Mouse (Mus musculus): ENCODE results near the gene Ndufc1. TPM values are rescaled to one million over a fixed set of nuclear protein-coding genes. Genes with fewer than 3 reads are reported as not detected.
"Not testable (repeated sequence)": the region's sequence is repeated elsewhere in the genome, so short reads cannot be mapped to it uniquely, and the experiment has no call there.

The Ndufc1 gene
- polyA plus RNA-seq, 1 experiment from 2014 or later, result 906 TPM

DNA sequence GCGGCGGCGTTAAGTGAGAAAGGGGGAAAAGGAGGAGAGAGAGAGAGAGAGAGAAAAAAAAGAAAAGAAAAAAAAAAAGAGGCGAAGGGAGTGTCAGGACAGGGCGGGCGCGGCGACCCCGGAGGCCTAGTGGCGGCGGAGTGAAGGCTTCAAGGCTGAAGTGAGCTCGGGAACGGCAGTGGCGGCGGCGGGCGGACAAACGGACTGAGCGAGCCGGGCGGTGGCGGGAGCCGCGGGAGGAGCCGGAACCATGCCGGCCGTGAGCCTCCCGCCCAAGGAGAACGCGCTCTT lies 7.2 kb upstream of the Ndufc1 start:
- Histone ChIP-seq H3K9me3 (ENCODE audit: control insufficient read depth, low read length) (no peaks in the 10 kb centered on the region), H3K27ac (ENCODE audit: low read length) (peak overlapping the region; percentile 95), H3K9ac (ENCODE audit: low read depth, low read length) (peak overlapping the region; percentile 98), H3K4me2 (ENCODE audit: low read depth, low read length) (peak overlapping the region; percentile 82; the same call in 1 of the 2 replicates), H3K27me3 (replicated peaks; ENCODE audit: control insufficient read depth, insufficient read depth, low read length) (no peaks in the 10 kb centered on the region), H3K4me1 (ENCODE audit: control insufficient read depth, insufficient read depth, low read length) (peaks cover 20% of the 10 kb centered on the region), H3K4me3 (ENCODE audit: low read length) (peak overlapping the region; percentile 98), H3K36me3 (ENCODE audit: control insufficient read depth, insufficient read depth, low read length) (no peaks in the 10 kb centered on the region)
- peak; percentile 61 for ATAC-seq
- under 1% methylated on average over 29 of the region's 30 CpGs for WGBS

DNA sequence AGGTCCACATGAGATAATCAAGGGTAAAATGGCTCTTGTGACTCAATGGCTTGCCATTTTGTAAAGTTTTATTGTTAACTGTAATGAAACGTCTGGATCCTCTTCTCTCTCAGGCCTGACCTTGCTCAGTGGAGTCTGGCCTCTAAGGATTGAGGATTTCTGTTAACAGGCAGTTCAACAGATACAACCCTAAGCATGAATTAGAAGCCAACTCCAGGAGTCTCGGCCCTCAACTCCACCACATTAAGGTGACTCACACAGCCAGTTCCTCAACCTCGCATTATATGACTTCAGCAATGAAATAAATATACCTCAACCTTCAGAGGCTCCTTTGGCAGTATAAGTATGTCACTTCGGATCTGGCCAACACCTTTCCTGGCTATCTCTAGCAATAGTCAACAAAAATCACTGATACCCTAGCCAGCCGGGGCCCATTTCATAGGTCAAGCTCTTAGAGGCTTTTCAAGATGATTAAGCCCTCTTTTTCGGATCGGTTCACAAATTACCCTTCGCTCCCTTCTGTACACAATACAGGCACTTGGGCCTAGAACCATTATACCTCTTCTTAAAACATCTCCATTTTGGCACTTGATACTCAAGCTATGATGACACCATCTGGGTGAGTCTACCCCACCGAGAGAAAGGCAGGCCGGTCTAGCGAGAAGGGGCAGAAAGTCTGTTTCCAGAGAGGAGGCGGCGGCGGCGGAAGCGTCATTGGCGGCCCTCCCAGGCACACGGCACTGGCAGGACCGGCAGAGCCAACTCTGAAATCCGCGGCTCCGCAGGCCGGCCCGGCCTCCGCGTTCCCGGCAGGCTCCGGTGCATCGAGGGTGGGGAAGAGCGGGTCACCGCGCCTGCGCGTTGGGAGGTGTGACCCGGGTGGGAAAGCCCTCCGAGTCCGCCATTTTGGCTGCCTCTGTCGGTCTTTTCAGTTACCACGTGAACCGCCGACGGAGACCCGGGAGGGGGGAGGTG lies 6.6 kb upstream of the Ndufc1 start, which contains the start of gene Naa15:
Gene Naa15, plus strand, starts transcription at position 51 of the 975 bp plus-strand sequence.
- Histone ChIP-seq H3K9me3 (ENCODE audit: control insufficient read depth, low read length) (no peaks in the 10 kb centered on the region), H3K4me1 (ENCODE audit: control insufficient read depth, insufficient read depth, low read length) (peaks cover 19% of the 10 kb centered on the region), H3K27me3 (replicated peaks; ENCODE audit: control insufficient read depth, insufficient read depth, low read length) (no peaks in the 10 kb centered on the region), H3K9ac (ENCODE audit: low read depth, low read length) (peak within 1 kb of the TSS; percentile 98), H3K4me3 (ENCODE audit: low read length) (peak within 1 kb of the TSS; percentile 98), H3K4me2 (ENCODE audit: low read depth, low read length) (peak within 1 kb of the TSS; percentile 82), H3K36me3 (ENCODE audit: control insufficient read depth, insufficient read depth, low read length) (no peaks in the 10 kb centered on the region), H3K27ac (ENCODE audit: low read length) (peak within 1 kb of the TSS; percentile 95)
- ATAC-seq, result peak; percentile 91
- WGBS, result 3% methylated on average over 43 of the region's 43 CpGs

DNA sequence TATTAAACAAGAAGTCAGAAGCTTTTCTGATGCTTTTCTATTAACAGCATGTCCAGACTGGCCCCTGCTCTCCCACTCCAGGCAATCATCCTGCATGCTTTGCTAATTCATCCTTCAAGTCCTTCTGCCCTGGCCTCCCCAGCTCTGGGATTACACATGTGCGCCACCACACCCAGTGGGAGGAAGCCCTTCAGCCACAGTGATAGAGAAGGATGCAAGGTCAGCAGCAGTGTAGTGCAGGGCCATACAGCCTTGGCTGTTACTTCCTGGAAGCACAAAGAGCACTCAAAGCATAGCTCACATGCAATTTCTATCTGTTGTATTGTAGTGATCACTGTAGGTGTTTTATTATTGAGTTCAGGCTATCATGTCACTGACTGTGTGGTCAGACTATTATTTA lies 4.5 kb upstream of the Ndufc1 start:
- WGBS, result 74% methylated on average over 1 of the region's 1 CpGs

DNA sequence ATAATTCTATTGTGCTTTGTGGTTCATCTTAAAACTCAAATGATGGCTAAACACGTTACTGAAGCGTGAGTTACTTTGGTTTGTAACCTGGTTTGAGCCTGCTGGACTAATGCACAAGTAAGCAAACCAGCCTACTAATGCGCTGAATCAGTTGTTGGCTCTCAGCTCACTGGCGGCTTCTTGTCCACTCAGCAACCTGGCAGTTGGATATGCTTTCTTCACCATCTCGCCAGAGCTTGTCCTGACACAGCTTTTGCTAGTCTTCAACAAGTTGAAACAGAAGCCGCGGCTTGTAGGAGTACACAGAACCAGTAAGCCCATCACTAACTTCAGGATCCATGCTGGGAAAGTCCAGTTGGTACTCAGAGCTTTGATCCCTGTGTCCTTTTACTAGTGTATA lies 3.7 kb upstream of the Ndufc1 start:
- ATAC-seq, result no peak
- H3K4me3 ChIP-seq (ENCODE audit: low read length), result no peak overlapping the region
- no peak overlapping the region for H3K4me2 ChIP-seq (ENCODE audit: low read depth, low read length)
- no peaks in the 10 kb centered on the region for H3K27me3 ChIP-seq (replicated peaks; ENCODE audit: control insufficient read depth, insufficient read depth, low read length)
- no peak overlapping the region for H3K9ac ChIP-seq (ENCODE audit: low read depth, low read length)
- WGBS, result 85% methylated on average over 7 of the region's 7 CpGs
- H3K36me3 ChIP-seq (ENCODE audit: control insufficient read depth, insufficient read depth, low read length), result no peaks in the 10 kb centered on the region
- H3K9me3 ChIP-seq (ENCODE audit: control insufficient read depth, low read length), result no peaks in the 10 kb centered on the region
- H3K27ac ChIP-seq (ENCODE audit: low read length), result no peak overlapping the region
- H3K4me1 ChIP-seq (ENCODE audit: control insufficient read depth, insufficient read depth, low read length), result peaks cover 12% of the 10 kb centered on the region

More for the DNA sequence above, 4.5 kb upstream of the Ndufc1 start:
- Histone ChIP-seq H3K36me3 (ENCODE audit: control insufficient read depth, insufficient read depth, low read length) (no peaks in the 10 kb centered on the region), H3K27me3 (replicated peaks; ENCODE audit: control insufficient read depth, insufficient read depth, low read length) (no peaks in the 10 kb centered on the region), H3K9ac (ENCODE audit: low read depth, low read length) (no peak overlapping the region), H3K9me3 (ENCODE audit: control insufficient read depth, low read length) (no peaks in the 10 kb centered on the region), H3K4me2 (ENCODE audit: low read depth, low read length) (no peak overlapping the region), H3K4me1 (ENCODE audit: control insufficient read depth, insufficient read depth, low read length) (peaks cover 13% of the 10 kb centered on the region), H3K27ac (ENCODE audit: low read length) (peak overlapping the region; percentile 67), H3K4me3 (ENCODE audit: low read length) (no peak overlapping the region)
- ATAC-seq, result peak; percentile 50

DNA sequence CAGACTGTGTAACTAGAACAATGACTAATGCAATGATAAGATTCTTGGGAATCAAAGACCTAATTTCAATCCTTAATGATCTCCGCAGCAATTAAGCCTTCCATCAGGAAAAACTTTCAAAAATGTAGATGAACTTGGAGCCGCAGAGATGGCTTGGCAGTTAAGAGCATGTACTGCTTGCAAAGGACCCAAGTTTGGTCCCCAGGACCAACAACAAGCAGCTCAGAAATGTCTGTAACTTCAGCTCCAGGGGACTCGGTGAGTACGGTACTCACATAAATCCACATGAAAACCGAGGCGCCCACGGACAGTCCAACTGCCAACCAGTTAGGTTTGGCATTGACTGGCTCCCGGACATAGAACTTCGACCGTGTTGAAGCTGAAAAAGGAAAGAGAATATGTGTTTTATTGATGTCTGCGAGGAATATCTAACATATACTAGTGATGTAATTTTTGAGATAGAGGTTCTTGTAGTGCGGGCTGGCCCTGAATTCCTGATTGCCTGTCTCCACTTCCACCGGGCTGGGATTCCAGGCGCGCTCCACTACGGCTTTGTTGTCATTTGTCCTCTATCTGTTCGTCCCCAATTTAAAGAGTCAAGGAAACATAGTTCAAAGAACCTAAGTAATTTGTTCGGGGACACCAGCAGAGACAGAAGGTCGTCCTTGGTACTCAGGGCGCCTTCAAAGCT lies 773 bp downstream of the Ndufc1 start:
- Histone ChIP-seq H3K27me3 (replicated peaks; ENCODE audit: control insufficient read depth, insufficient read depth, low read length) (no peaks in the 10 kb centered on the region), H3K4me2 (ENCODE audit: low read depth, low read length) (peak overlapping the region; percentile 73), H3K36me3 (ENCODE audit: control insufficient read depth, insufficient read depth, low read length) (peaks cover 1% of the 10 kb centered on the region; the same call in 1 of the 2 replicates), H3K27ac (ENCODE audit: low read length) (peak overlapping the region; percentile 94), H3K4me3 (ENCODE audit: low read length) (peak overlapping the region; percentile 88), H3K9me3 (ENCODE audit: control insufficient read depth, low read length) (no peaks in the 10 kb centered on the region), H3K9ac (ENCODE audit: low read depth, low read length) (peak overlapping the region; percentile 97), H3K4me1 (ENCODE audit: control insufficient read depth, insufficient read depth, low read length) (peaks cover 6% of the 10 kb centered on the region; the same call in 1 of the 2 replicates)
- WGBS, result 18% methylated on average over 20 of the region's 20 CpGs
- ATAC-seq, result peak; percentile 17; the same call in 1 of the 2 replicates

DNA sequence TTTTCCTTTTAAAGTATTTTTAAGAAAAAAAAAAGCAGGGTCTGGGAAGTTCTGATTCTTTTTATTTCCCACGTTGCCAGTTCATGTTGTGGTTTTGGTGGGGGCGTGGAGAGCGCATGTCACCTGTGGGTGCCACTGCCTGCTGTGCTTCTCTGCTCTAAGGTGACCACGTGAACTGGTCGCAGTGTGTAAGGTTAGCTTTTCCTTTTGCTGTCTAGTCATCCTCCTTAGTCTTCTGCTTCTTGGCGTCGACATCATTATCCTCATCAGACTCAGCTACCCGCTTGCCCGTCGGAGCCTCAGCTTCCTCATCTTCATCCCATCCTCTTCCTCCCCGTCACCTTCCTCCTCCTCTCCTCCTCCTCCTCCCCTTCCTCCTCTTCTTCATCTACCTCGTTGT lies 6.2 kb downstream of the Ndufc1 start:
- no peak for ATAC-seq
- no peak overlapping the region for H3K4me2 ChIP-seq (ENCODE audit: low read depth, low read length)
- no peak overlapping the region for H3K27ac ChIP-seq (ENCODE audit: low read length)
- no peak overlapping the region for H3K4me3 ChIP-seq (ENCODE audit: low read length)
- no peaks in the 10 kb centered on the region for H3K27me3 ChIP-seq (replicated peaks; ENCODE audit: control insufficient read depth, insufficient read depth, low read length)
- no peak overlapping the region for H3K9ac ChIP-seq (ENCODE audit: low read depth, low read length)
- H3K4me1 ChIP-seq (ENCODE audit: control insufficient read depth, insufficient read depth, low read length), result peaks cover under 1% of the 10 kb centered on the region; the same call in 1 of the 2 replicates
- peaks cover 6% of the 10 kb centered on the region; the same call in 1 of the 2 replicates for H3K36me3 ChIP-seq (ENCODE audit: control insufficient read depth, insufficient read depth, low read length)
- H3K9me3 ChIP-seq (ENCODE audit: control insufficient read depth, low read length), result no peaks in the 10 kb centered on the region
- 92% methylated on average over 12 of the region's 12 CpGs for WGBS

DNA sequence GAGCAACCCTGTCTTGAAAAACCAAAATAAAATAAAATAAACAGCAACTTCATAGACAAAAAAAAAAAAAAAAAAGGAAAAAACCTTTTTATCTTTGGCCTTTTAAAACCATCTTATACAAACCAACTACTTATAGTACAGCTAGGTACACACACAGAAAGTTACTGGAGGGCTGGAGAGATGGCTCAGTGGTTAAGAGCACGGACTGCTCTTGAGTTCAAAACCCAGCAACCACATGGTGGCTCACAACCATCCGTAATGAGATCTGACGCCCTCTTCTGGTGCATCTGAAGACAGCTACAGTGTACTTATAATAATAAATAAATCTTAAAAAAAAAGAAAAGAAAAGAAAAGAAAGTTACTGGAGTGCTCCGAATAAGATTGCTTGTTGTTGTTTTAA lies 6.7 kb downstream of the Ndufc1 start:
- 70% methylated on average over 4 of the region's 4 CpGs for WGBS
- not testable (repeated sequence) for H3K9me3 ChIP-seq (ENCODE audit: control insufficient read depth, low read length); ATAC-seq

DNA sequence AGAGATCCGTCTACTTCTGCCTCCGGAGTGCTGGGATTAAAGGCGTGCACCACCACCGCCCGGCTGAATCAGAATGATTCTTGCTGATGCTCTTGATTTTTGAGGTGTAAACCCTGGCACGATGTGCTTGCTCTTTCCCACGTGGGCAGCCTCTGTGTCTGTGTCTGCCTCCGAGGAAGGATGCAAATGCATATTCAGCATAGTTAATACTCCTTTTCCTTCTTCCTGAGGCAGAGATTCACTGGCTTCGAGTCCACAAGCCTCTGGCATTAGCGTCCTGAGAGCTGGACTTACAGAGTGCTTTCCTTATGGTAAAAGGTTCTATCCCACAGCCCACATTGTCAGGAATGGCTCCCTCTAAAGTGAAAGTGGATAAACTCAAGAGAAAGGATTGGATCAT lies 8.1 kb downstream of the Ndufc1 start:
- Histone ChIP-seq H3K9ac (ENCODE audit: low read depth, low read length) (no peak overlapping the region), H3K36me3 (ENCODE audit: control insufficient read depth, insufficient read depth, low read length) (peaks cover 6% of the 10 kb centered on the region; the same call in 1 of the 2 replicates), H3K9me3 (ENCODE audit: control insufficient read depth, low read length) (no peaks in the 10 kb centered on the region)

More for the DNA sequence above, 6.7 kb downstream of the Ndufc1 start:
- H3K36me3 ChIP-seq (ENCODE audit: control insufficient read depth, insufficient read depth, low read length); H3K4me3 ChIP-seq (ENCODE audit: low read length); H3K4me1 ChIP-seq (ENCODE audit: control insufficient read depth, insufficient read depth, low read length); H3K27me3 ChIP-seq (replicated peaks; ENCODE audit: control insufficient read depth, insufficient read depth, low read length); H3K9ac ChIP-seq (ENCODE audit: low read depth, low read length); H3K27ac ChIP-seq (ENCODE audit: low read length); H3K4me2 ChIP-seq (ENCODE audit: low read depth, low read length): not testable (repeated sequence)

DNA sequence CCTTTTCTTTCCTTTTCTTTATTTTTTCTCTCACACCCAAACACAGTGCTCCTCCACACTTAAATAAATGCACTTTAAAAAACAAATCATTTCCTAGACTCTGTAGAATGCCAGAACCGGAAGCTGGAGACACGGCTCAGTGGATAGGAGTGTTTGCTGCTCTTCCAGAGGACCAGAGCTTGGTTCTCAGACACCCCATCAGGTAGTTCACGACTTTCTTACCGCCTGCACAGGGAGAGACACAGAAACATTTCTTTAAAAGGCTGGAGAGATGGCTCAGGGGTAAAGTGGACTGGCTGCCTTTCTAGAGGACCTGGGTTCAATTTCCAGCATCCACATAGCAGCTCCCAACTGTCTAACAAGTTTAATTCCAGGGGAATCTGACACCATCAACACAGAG lies 9.3 kb downstream of the Ndufc1 start:
- peaks cover 4% of the 10 kb centered on the region for H3K4me1 ChIP-seq (ENCODE audit: control insufficient read depth, insufficient read depth, low read length)
- H3K9ac ChIP-seq (ENCODE audit: low read depth, low read length), result no peak overlapping the region
- whole genome bisulfite sequencing, result 58% methylated on average over 4 of the region's 4 CpGs
- ATAC-seq, result no peak
- no peak overlapping the region for H3K4me2 ChIP-seq (ENCODE audit: low read depth, low read length)
- no peaks in the 10 kb centered on the region; the same call in 1 of the 2 replicates for H3K27me3 ChIP-seq (replicated peaks; ENCODE audit: control insufficient read depth, insufficient read depth, low read length)
- no peak overlapping the region for H3K27ac ChIP-seq (ENCODE audit: low read length)
- H3K4me3 ChIP-seq (ENCODE audit: low read length), result no peak overlapping the region
- H3K36me3 ChIP-seq (ENCODE audit: control insufficient read depth, insufficient read depth, low read length), result peaks cover 6% of the 10 kb centered on the region; the same call in 1 of the 2 replicates
- H3K9me3 ChIP-seq (ENCODE audit: control insufficient read depth, low read length), result no peaks in the 10 kb centered on the region

More for the DNA sequence above, 8.1 kb downstream of the Ndufc1 start:
- peaks cover 4% of the 10 kb centered on the region for H3K4me1 ChIP-seq (ENCODE audit: control insufficient read depth, insufficient read depth, low read length)
- WGBS, result 78% methylated on average over 10 of the region's 10 CpGs
- H3K4me2 ChIP-seq (ENCODE audit: low read depth, low read length), result no peak overlapping the region
- no peak overlapping the region for H3K27ac ChIP-seq (ENCODE audit: low read length)
- ATAC-seq, result no peak
- H3K4me3 ChIP-seq (ENCODE audit: low read length), result no peak overlapping the region
- no peaks in the 10 kb centered on the region; the same call in 1 of the 2 replicates for H3K27me3 ChIP-seq (replicated peaks; ENCODE audit: control insufficient read depth, insufficient read depth, low read length)

All from intestine, embryonic 16.5 days (tissue).